Mouse (Mus musculus) forebrain, embryonic 13.5 days (tissue): ENCODE data around the gene Rab44. TPM values are rescaled to one million over a fixed set of nuclear protein-coding genes. Genes with fewer than 3 reads are reported as not detected.

ENCODE experiments used
- ATAC-seq: fragments of 200-750 bp; cut with Nextera tagmentation; 2 replicates; pipeline ENCODE4 v1.8.0; 2017
- H3K27ac ChIP-seq: fragments of 300-500 bp; sonication (generic); 2 replicates; pipeline ENCODE4 v1.5.1; 2015; ENCODE audit warnings: inconsistent platforms, mild to moderate bottlenecking, moderate library complexity
- H3K27me3 ChIP-seq: fragments of 300-500 bp; sonication (generic); 2 replicates; pipeline ENCODE4 v1.6.1; 2015; ENCODE audit warnings: mild to moderate bottlenecking, inconsistent platforms
- H3K36me3 ChIP-seq: fragments of 300-500 bp; sonication (generic); 2 replicates; pipeline ENCODE4 v1.6.1; 2015; ENCODE audit warnings: mild to moderate bottlenecking, inconsistent platforms; ENCODE audit not compliant: poor library complexity, severe bottlenecking
- H3K4me1 ChIP-seq: fragments of 300-500 bp; sonication (generic); 2 replicates; pipeline ENCODE4 v1.6.1; 2015; ENCODE audit warnings: inconsistent platforms
- H3K4me2 ChIP-seq: fragments of 300-500 bp; sonication (generic); 2 replicates; pipeline ENCODE4 v1.6.1; 2015; ENCODE audit warnings: inconsistent platforms, mild to moderate bottlenecking, moderate library complexity
- H3K4me3 ChIP-seq: fragments of 300-500 bp; sonication (generic); 2 replicates; pipeline ENCODE4 v1.5.1; 2015; ENCODE audit warnings: mild to moderate bottlenecking, inconsistent platforms
- H3K9ac ChIP-seq: fragments of 300-500 bp; sonication (generic); 2 replicates; pipeline ENCODE4 v1.6.1; 2015; ENCODE audit warnings: mild to moderate bottlenecking, inconsistent platforms
- H3K9me3 ChIP-seq: fragments of 300-500 bp; sonication (generic); replicated peaks from 2 replicates; pipeline ENCODE4 v1.6.1; 2016; ENCODE audit warnings: inconsistent platforms
- WGBS: fragments of 180-500 bp; shearing (Covaris S2); methylation state at CpG from one replicate; pipeline ENCODE4 v1.1.7; 2015; 5-methylcytosine and 5-hydroxymethylcytosine counted together
- polyA plus RNA-seq: library from polyadenylated mRNA; unstranded; fragments of >200 nt; fragmentation: Nextera tagmentation; extraction: Ambion mirVana; gene quantifications from 2 replicates; pipeline ENCODE4 v1.2.1, GENCODE M21; 2015

Rab44 gene
- polyA plus RNA-seq, 1 experiment from 2014 or later: not detected

- Histone ChIP-seq H3K4me3 (no peak overlapping the region), H3K27me3 (peaks cover 6% of the 10 kb centered on the region; the same call in 1 of the 2 replicates), H3K36me3 (no peaks in the 10 kb centered on the region), H3K9ac (no peak overlapping the region), H3K4me2 (no peak overlapping the region), H3K4me1 (peaks cover 21% of the 10 kb centered on the region), H3K27ac (no peak overlapping the region), H3K9me3 (no peaks in the 10 kb centered on the region)
- 12% methylated on average over 4 of the region's 4 CpGs for WGBS
- no peak for ATAC-seq
Measured at GRCm38 (mm10) chr17:29195579-29195978, 81.6 kb downstream of the Rab44 start.

Other genes starting within 250 kb of the Rab44 start
- gene 4930539E08Rik, start 198.8 kb upstream of the Rab44 start, polyA plus RNA-seq: 0.15 and 0.25 TPM in 2 replicates
- gene Pxt1, start 170.3 kb upstream of the Rab44 start, polyA plus RNA-seq: not detected in 2 replicates
- 107 and 115 TPM in 2 replicates for gene Kctd20, start 162.2 kb upstream of the Rab44 start, polyA plus RNA-seq
- 128 and 136 TPM in 2 replicates for gene Stk38, start 106.2 kb upstream of the Rab44 start, polyA plus RNA-seq
- 751 and 753 TPM in 2 replicates for gene Srsf3, start 81.5 kb upstream of the Rab44 start, polyA plus RNA-seq
- 29.3 and 38.6 TPM in 2 replicates for gene Cdkn1a, start 23.2 kb upstream of the Rab44 start, polyA plus RNA-seq
- gene Cpne5, start 124.0 kb downstream of the Rab44 start, polyA plus RNA-seq: 13.0 and 18.3 TPM in 2 replicates
- 151 and 157 TPM in 2 replicates for gene Ppil1, start 150.0 kb downstream of the Rab44 start, polyA plus RNA-seq
- 78.7 and 83.5 TPM in 2 replicates for gene BC004004, start 154.6 kb downstream of the Rab44 start, polyA plus RNA-seq
- 1.5 and 1.7 TPM in 2 replicates for gene Pi16, start 203.5 kb downstream of the Rab44 start, polyA plus RNA-seq
- gene Mtch1, start 233.8 kb downstream of the Rab44 start, polyA plus RNA-seq: 378 and 381 TPM in 2 replicates
- gene Fgd2, start 246.8 kb downstream of the Rab44 start, polyA plus RNA-seq: 2.6 and 3.0 TPM in 2 replicates